Comparison of ENCODE assay signal across 8 mouse cellular contexts in the genomic region with DNA sequence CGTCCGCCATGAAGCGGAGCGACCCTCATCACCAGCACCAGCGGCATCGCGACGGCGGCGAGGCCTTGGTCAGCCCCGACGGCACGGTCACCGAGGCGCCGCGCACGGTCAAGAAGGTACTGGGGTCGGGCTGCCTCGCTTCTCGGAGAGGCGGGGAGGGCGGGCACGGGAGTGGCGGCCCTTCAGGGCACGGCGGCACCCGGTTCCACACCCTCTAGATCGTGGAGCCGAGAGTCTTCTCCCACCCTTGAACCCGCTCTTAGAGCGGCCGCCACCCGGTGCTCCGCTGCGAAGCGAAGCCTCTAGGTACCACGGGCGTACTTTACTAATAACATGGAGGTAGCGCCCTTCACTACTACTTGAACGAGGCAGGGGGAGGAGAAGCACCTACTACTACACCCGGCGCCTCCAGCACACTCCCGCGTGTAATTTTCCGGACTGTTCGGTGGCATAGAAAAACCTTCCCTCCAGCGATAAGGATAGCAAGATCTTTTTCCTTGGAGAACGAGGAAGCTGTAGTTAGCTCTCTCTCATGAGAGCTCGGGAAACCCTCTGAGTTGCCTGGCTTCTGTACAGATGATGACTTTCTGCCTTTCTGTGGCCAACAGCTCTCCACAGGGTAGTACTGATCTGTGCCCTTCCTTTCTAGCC. TPM values are rescaled to one million over a fixed set of nuclear protein-coding genes. Genes with fewer than 3 reads are reported as not detected.
A peak's percentile ranks its signal among the peaks of the same experiment; 100 is the strongest.
DNase-seq lines count a peak whose midpoint lies in the region; ATAC-seq and TF ChIP-seq lines count a peak whose summit lies in the region.

No protein-coding gene starts in this region.

- peak overlapping the region; percentile 78 for H3K9ac ChIP-seq in hindbrain, embryonic 13.5 days
- H3K9ac ChIP-seq in limb, embryonic 15.5 days = peak overlapping the region; percentile 82
- peak overlapping the region; percentile 87 for H3K9ac ChIP-seq in midbrain, embryonic 15.5 days

- peak overlapping the region; percentile 61 for H3K4me2 ChIP-seq in hindbrain, embryonic 13.5 days
- peak overlapping the region; percentile 69 for H3K4me2 ChIP-seq in limb, embryonic 15.5 days
- H3K4me2 ChIP-seq in midbrain, embryonic 15.5 days = peak overlapping the region; percentile 58

- ATAC-seq in Patski = peak; percentile 41
- ATAC-seq in hindbrain, embryonic 13.5 days (ENCODE audit: low FRiP score) = no peak; the same call in none of the 2 replicates
- peak; percentile 1; the same call in 1 of the 2 replicates for ATAC-seq in limb, embryonic 15.5 days (ENCODE audit: insufficient number of reproducible peaks, low FRiP score, low TSS enrichment, low read depth)
- no peak; the same call in 1 of the 2 replicates for ATAC-seq in midbrain, embryonic 15.5 days (replicated peaks)

- no peak for TF ChIP-seq CTCF in Patski (IDR thresholded peaks at IDR 0.05)

- no peaks in the 10 kb centered on the region for H3K9me3 ChIP-seq in erythroblast, embryonic 14.5 days (ENCODE audit: control insufficient read depth, low read length)
- H3K9me3 ChIP-seq in hindbrain, embryonic 13.5 days = no peaks in the 10 kb centered on the region
- no peaks in the 10 kb centered on the region for H3K9me3 ChIP-seq in limb, embryonic 15.5 days
- H3K9me3 ChIP-seq in midbrain, embryonic 15.5 days = no peaks in the 10 kb centered on the region

- peak; percentile 35 for DNase-seq in layer of hippocampus, adult 11-12 months (ENCODE audit: low spot score)
- no peak for DNase-seq in layer of hippocampus, postnatal 25 days (ENCODE audit: extremely low spot score in 1 of 2, low spot score in 1 of 2)
- DNase-seq in Patski (ENCODE audit: low read depth, low spot score) = no peak
- DNase-seq in testis, postnatal 14 days (ENCODE audit: low spot score) = peak; percentile 74

- in situ Hi-C loops in Patski (cut with MboI; ENCODE audit: low pct_unique_long_range_greater_than_20kb) = no loop called here

- H3K36me3 ChIP-seq in erythroblast, embryonic 14.5 days (ENCODE audit: control insufficient read depth) = no peaks in the 10 kb centered on the region; the same call in 1 of the 2 replicates
- H3K36me3 ChIP-seq in hindbrain, embryonic 13.5 days = no peaks in the 10 kb centered on the region
- no peaks in the 10 kb centered on the region for H3K36me3 ChIP-seq in limb, embryonic 15.5 days
- H3K36me3 ChIP-seq in midbrain, embryonic 15.5 days (replicated peaks) = no peaks in the 10 kb centered on the region

- under 1% methylated on average over 39 of the region's 50 CpGs for WGBS in hindbrain, embryonic 13.5 days
- WGBS in limb, embryonic 15.5 days = under 1% methylated on average over 41 of the region's 50 CpGs
- WGBS in midbrain, embryonic 15.5 days = under 1% methylated on average over 50 of the region's 50 CpGs

- CTCF ChIA-PET in Patski (lab: Charles Lee) = interaction anchor here (0.9 to 1.5 kb wide), 2 partner anchors 11 to 46 kb away, joined by 4 read pairs; no protein-coding TSS in a partner anchor

- H3K4me1 ChIP-seq in erythroblast, embryonic 14.5 days (ENCODE audit: control insufficient read depth) = peaks cover 27% of the 10 kb centered on the region
- H3K4me1 ChIP-seq in hindbrain, embryonic 13.5 days (replicated peaks) = peaks cover 17% of the 10 kb centered on the region
- peaks cover 14% of the 10 kb centered on the region for H3K4me1 ChIP-seq in limb, embryonic 15.5 days
- peaks cover 20% of the 10 kb centered on the region for H3K4me1 ChIP-seq in midbrain, embryonic 15.5 days

- H3K27ac ChIP-seq in hindbrain, embryonic 13.5 days = peak overlapping the region; percentile 89
- H3K27ac ChIP-seq in limb, embryonic 15.5 days = peak overlapping the region; percentile 93
- H3K27ac ChIP-seq in midbrain, embryonic 15.5 days = peak overlapping the region; percentile 95

- peak overlapping the region; percentile 85 for H3K4me3 ChIP-seq in erythroblast, embryonic 14.5 days (replicated peaks)
- H3K4me3 ChIP-seq in hindbrain, embryonic 13.5 days = peak overlapping the region; percentile 63
- H3K4me3 ChIP-seq in limb, embryonic 15.5 days = peak overlapping the region; percentile 87
- peak overlapping the region; percentile 97 for H3K4me3 ChIP-seq in midbrain, embryonic 15.5 days

- no peaks in the 10 kb centered on the region for H3K27me3 ChIP-seq in Patski
- H3K27me3 ChIP-seq in erythroblast, embryonic 14.5 days (ENCODE audit: control insufficient read depth) = peaks cover 3% of the 10 kb centered on the region; the same call in 1 of the 2 replicates
- no peaks in the 10 kb centered on the region for H3K27me3 ChIP-seq in hindbrain, embryonic 13.5 days
- H3K27me3 ChIP-seq in limb, embryonic 15.5 days = no peaks in the 10 kb centered on the region
- H3K27me3 ChIP-seq in midbrain, embryonic 15.5 days (replicated peaks) = no peaks in the 10 kb centered on the region

- POLR2A ChIA-PET in Patski (lab: Charles Lee) = no interaction called here

RNA-seq across cellular contexts. Expression of gene Ahcyl2, which starts 1.1 kb away (rescaled TPM):
- 100 to 1,000 TPM; 204 to 226 TPM for total RNA-seq in layer of hippocampus, postnatal 25 days (2021)
- 30.8 TPM for polyA plus RNA-seq in Patski (2021)
- 0.34 and 0.39 TPM in 2 replicates for polyA plus RNA-seq in erythroblast, embryonic 14.5 days (2012)
- polyA plus RNA-seq in hindbrain, embryonic 13.5 days (2015; fragmentation: Nextera tagmentation; extraction: Ambion mirVana) = 18.0 and 18.2 TPM in 2 replicates
- 11.4 and 13.4 TPM in 2 replicates for polyA plus RNA-seq in limb, embryonic 15.5 days (2015; fragmentation: Nextera tagmentation; extraction: Ambion mirVana)
- 18.0 and 20.6 TPM in 2 replicates for polyA plus RNA-seq in midbrain, embryonic 15.5 days (2015; fragmentation: Nextera tagmentation; extraction: Ambion mirVana)

RNA-seq across cellular contexts. Expression of gene Smo, which starts 33.6 kb away (rescaled TPM):
- 10 to 100 TPM; 13.6 to 15.7 TPM for total RNA-seq in layer of hippocampus, postnatal 25 days (2021)
- polyA plus RNA-seq in Patski (2021) = 117 TPM
- 0.30 and 0.42 TPM in 2 replicates for polyA plus RNA-seq in erythroblast, embryonic 14.5 days (2012)
- 15.1 and 16.2 TPM in 2 replicates for polyA plus RNA-seq in hindbrain, embryonic 13.5 days (2015; fragmentation: Nextera tagmentation; extraction: Ambion mirVana)
- polyA plus RNA-seq in limb, embryonic 15.5 days (2015; fragmentation: Nextera tagmentation; extraction: Ambion mirVana) = 45.6 and 52.1 TPM in 2 replicates
- 12.3 and 14.2 TPM in 2 replicates for polyA plus RNA-seq in midbrain, embryonic 15.5 days (2015; fragmentation: Nextera tagmentation; extraction: Ambion mirVana)

Comparison
In these comparisons a context has a peak if more than half of its experiments do, and no peak if none do; other contexts are left out.
1. DNase-seq: peak in layer of hippocampus, adult 11-12 months (single experiment) and testis, postnatal 14 days (single experiment); none in layer of hippocampus, postnatal 25 days (0 of 2) and Patski (single experiment).
2. ATAC-seq: peak in Patski (single experiment) and limb, embryonic 15.5 days (single experiment); none in hindbrain, embryonic 13.5 days (single experiment) and midbrain, embryonic 15.5 days (single experiment).
3. Peak in every context shown above with its lines, with median percentiles within 50 percentile points of each other: H3K4me3 ChIP-seq, H3K27ac ChIP-seq, H3K4me2 ChIP-seq and H3K9ac ChIP-seq.